Mouse (Mus musculus) liver, embryonic 15.5 days (tissue): Measurements from ENCODE around the gene Ggt5. TPM values are rescaled to one million over a fixed set of nuclear protein-coding genes. Genes with fewer than 3 reads are reported as not detected.

Source experiments
- polyA plus RNA-seq: library from polyadenylated mRNA; unstranded; fragments of >200 nt; fragmentation: Nextera tagmentation; extraction: Ambion mirVana; gene quantifications from 2 replicates; pipeline ENCODE4 v1.2.1, GENCODE M21; 2015

Gene Ggt5
- polyA plus RNA-seq, 1 experiment from 2014 or later: 0.75 TPM

Other genes starting within 250 kb of the Ggt5 start
- gene Upb1, start 188.2 kb upstream of the Ggt5 start, polyA plus RNA-seq: 28.0 and 32.6 TPM in 2 replicates
- 65.7 and 68.7 TPM in 2 replicates for gene Snrpd3, start 71.8 kb upstream of the Ggt5 start, polyA plus RNA-seq
- 62.1 and 74.6 TPM in 2 replicates for gene Gucd1, start 71.4 kb upstream of the Ggt5 start, polyA plus RNA-seq
- gene Lrrc75b, start 29.0 kb upstream of the Ggt5 start, polyA plus RNA-seq: 0.06 and 0.15 TPM in 2 replicates
- 13.8 and 22.1 TPM in 2 replicates for gene Ggt1, start 27.7 kb upstream of the Ggt5 start, polyA plus RNA-seq
- 1.9 and 2.0 TPM in 2 replicates for gene Susd2, start 54.7 kb downstream of the Ggt5 start, polyA plus RNA-seq
- gene Cabin1, start 175.0 kb downstream of the Ggt5 start, polyA plus RNA-seq: 14.3 and 14.7 TPM in 2 replicates
- gene Ddt, start 184.1 kb downstream of the Ggt5 start, polyA plus RNA-seq: 185 and 204 TPM in 2 replicates
- not detected in 2 replicates for gene Gm20441, start 191.6 kb downstream of the Ggt5 start, polyA plus RNA-seq
- gene Gstt3, start 192.1 kb downstream of the Ggt5 start, polyA plus RNA-seq: 14.9 and 15.4 TPM in 2 replicates
- gene Gstt1, start 209.2 kb downstream of the Ggt5 start, polyA plus RNA-seq: 108 and 151 TPM in 2 replicates
- gene Gstt4, start 233.2 kb downstream of the Ggt5 start, polyA plus RNA-seq: not detected in 2 replicates
- gene Gstt2, start 248.1 kb downstream of the Ggt5 start, polyA plus RNA-seq: 50.5 and 54.2 TPM in 2 replicates